Mouse (Mus musculus): ENCODE results near the gene Plcb4. TPM values are rescaled to one million over a fixed set of nuclear protein-coding genes. Genes with fewer than 3 reads are reported as not detected.

Gene Plcb4
- total RNA-seq, 4 experiments from 2014 or later, result 57.9 to 85.4 (median 73.2) TPM

DNA sequence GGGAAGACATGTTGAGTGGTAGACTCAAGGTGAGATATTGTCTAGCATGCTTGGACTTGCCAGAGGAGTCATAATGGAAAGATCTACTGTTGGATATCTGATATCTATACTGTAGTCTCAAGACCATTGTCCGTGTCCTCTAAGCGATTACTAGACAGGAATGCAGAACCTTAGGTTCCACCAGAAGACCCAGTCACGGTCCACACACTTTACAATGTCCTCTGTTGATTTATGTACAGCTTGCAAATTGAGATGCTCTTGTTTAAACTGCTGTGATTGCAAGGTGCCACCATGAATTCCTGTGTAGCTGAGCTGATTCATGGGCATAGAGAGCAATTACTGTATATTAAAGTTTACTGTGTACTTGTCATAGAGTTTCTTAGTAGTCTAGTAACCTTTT lies 98.7 kb downstream of the Plcb4 start:
- no peak for DNase-seq (ENCODE audit: low spot score in 2 of 2)

GRCm38 (mm10) chr2:135759499-135760095 lies 100.8 kb downstream of the Plcb4 start:
- DNase-seq (ENCODE audit: low spot score in 2 of 2), result no peak

DNA sequence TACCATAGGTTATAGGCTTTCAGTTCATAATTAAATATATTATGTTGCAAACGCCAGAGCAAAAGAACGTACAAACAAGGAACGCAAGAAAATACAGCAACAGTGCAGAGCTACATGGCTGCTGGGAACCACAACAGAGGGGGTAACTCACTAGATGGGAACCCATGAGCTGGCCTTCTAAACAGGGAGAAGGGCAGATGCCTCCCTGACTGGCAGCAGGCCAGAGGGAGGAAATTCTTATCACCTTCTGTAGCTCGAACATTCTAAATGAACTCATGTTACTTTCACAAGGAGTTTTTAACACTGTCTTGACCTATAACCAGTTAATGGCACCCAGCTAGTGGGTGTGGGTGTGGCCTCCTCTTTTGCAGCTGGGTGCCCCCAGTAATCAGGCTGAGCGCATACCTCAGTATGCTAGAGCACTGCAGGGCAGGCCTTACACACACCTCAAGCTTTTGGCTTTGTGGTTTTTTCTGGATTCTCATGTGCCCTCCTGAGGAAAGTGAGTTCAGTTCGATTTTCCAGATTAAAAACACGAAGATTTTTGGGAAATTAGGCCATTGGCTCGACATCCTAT lies 102.5 kb downstream of the Plcb4 start:
- no peak for DNase-seq (ENCODE audit: low spot score in 2 of 2)

DNA sequence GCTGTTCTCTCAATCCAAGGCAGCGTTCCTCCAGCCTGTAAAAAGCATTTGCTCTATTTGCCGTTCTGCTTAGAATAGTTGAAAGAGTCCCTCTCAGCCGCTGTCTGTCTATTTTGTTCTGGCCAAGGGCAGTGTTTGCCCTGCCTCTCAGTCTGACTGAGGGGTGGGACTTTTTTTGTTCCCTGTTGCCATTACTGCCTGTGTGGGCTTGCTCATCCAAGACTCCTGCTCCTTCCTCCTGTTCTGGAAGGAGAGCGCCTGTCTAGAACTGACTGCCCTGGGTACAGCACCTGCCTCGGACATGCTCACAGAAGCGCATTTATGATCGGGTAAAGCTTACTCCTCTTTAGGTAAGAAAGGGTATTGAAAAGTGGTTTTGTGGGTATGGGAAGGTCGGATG lies 105.9 kb downstream of the Plcb4 start:
- DNase-seq (ENCODE audit: low spot score in 2 of 2), result no peak

- DNase-seq (ENCODE audit: low spot score in 2 of 2), result no peak
These were observed 107.8 kb downstream of the Plcb4 start for GRCm38 (mm10) chr2:135766471-135767063.

- no peak for DNase-seq (ENCODE audit: low spot score in 2 of 2)
These were observed 108.7 kb downstream of the Plcb4 start for GRCm38 (mm10) chr2:135767535-135767934.

DNA sequence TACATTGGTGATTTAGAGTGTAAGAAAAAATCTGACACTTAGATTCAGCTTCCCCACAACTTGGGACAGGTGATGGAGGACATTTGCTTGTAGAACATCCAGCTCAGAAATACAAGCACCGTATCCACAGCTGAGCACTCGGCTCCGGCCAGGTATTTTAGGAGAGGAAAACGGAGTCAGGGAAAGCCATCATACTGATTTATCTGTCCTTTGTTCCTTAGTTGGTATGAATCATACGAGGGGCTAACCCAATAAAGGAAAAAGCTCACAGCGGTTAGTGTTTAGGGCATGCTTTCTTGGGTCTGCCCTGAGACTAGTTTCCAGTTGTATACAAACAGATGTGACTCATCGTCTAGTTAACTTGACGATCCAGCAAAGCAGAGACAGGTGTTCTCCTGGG lies 110.9 kb downstream of the Plcb4 start:
- DNase-seq (ENCODE audit: low spot score in 2 of 2), result no peak

- no peak for DNase-seq (ENCODE audit: low spot score in 2 of 2)
These were observed 111.4 kb downstream of the Plcb4 start for GRCm38 (mm10) chr2:135770226-135770625.

GRCm38 (mm10) chr2:135773194-135773972 lies 114.6 kb downstream of the Plcb4 start:
- DNase-seq (ENCODE audit: low spot score in 2 of 2), result no peak

GRCm38 (mm10) chr2:135775026-135775425 lies 116.2 kb downstream of the Plcb4 start:
- no peak for DNase-seq (ENCODE audit: low spot score in 2 of 2)

DNA sequence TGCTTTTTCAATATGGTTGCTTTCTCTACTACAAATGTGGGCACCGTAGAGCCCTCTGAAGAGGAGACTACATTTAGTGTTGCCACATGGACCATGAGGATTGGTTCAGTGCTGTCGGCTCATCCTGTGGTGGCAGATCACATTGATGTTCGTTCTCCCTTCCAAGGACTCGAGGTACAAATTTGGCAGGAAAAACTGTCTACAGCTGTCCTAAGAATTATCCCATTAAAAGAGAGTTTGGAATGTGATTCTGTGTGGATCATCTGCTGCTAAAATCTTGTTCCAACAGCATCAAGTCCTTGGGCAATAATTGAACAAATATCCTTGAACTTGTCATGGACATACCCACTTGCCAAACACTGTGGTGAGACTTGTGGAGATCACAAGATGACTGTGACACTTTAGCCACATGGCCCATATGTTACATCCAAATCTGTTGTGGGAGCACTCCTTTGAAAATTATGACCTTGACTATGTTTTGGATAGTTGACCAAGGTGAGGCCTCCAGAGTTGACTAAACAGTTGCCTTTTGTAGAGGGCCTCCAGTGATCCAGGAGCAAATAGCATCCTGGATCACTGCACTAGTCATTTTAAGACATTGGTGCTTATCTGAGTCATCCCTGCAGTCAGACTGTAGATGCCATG lies 117.4 kb downstream of the Plcb4 start:
- DNase-seq (ENCODE audit: low spot score in 2 of 2), result no peak

- no peak for DNase-seq (ENCODE audit: low spot score in 2 of 2)
These were observed 122.6 kb downstream of the Plcb4 start for GRCm38 (mm10) chr2:135781391-135781790.

DNA sequence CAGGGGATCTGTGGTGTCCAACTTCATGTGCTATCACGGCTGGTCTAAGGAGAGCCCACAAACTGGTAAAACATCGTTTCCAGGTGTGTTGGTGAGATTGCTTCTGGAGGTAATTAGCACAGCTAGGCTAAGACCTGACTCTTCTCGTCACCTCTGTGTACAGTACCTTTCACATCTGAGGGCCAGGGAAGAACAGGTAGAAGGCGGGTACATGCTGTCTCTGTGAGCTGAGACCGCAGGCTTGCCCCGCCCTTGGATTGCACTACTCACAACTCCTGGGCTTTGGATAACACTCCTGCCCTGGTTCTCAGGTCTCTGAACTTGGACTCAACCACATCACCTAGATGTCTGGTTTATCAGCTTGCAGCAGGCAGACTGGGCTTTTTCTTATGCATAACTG lies 128.6 kb downstream of the Plcb4 start:
- DNase-seq (ENCODE audit: low spot score in 2 of 2), result no peak

DNA sequence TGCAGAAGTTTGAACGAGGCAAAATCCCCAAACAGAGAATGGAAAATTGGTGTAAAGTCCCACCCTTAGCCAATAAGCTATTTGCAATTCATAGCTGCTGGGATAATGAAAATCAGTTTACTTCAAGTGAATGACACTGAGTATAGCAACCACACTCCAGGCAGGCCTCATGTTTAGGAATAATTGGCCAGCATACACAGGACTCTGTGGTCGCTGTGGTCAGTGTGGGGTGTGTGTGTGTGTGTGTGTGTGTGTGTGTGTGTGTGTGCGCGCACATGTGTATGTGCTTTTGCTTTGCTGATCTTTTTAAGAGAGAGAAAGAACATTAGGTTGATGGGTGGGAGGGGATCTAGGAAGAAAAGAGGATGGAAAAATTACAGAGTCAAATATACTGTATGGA lies 134.1 kb downstream of the Plcb4 start:
- DNase-seq (ENCODE audit: low spot score in 2 of 2), result no peak

DNA sequence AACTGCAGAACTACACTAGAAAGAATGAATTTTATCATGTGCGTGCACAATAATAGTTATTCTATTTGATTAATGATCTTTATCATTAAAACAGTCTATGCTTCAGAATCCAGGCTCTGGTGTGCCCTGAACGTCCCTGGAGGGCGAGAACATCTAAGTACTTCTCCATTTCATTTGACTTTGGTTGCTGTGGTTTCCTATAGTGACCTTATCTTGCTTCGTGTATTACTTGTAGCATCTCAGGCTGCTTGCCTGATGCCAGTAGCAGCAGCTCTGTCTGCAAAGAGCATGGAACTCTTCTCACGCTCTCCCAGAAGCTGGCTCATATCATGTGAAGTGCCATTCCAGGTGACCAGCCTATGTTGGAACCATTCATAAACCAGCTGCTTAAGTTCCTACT lies 137.9 kb downstream of the Plcb4 start:
- DNase-seq (ENCODE audit: low spot score in 2 of 2), result no peak

GRCm38 (mm10) chr2:135797677-135798546 lies 139.1 kb downstream of the Plcb4 start:
- DNase-seq (ENCODE audit: low spot score in 2 of 2), result no peak

DNA sequence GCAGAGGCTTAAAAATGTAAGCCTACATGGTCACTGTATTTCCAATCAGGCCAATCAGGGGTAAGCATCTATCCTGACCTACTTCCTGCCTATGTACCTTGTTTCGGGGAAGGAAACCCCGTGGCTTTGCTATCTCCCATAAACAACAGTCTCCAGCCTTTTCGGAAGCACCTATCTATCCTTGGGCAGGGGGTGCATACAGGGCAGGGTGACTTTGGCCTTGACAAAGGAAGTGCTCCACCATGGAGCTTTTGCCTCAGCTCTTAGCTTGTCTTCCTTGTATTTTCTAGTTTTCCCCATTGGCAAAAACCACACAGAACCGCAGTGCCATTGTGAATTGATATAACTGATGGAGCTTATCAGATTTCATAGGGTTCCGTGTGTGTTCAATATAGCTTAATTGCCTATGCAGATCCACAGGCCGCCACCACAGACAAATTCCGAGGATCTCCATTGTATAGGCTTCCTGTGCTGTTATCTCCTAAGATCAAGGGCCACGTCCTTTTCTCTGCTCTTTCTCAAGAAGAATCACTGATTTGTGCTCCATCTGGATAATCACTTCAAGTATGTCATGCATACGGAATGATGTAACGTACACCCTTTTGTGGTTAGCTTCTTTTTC lies 140.4 kb downstream of the Plcb4 start:
- DNase-seq (ENCODE audit: low spot score in 2 of 2), result no peak

DNA sequence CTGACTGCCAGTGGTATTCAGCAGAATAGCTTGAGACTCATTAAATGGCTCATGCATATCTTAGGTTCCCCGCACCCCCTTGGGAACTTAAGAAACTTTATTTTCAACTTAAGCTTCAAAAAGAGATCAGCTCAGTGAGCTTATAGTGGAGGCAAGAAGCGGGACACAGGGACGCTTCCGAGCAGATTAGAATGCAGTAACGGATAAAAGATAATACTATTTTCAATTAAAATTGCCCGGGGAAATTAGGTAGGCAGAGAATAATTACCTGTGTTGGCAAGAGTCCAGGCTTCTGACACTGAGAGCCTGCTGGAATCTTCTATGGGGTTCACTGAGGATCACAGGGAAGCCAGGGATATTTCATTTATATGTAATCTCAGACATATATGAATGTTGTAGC lies 141.6 kb downstream of the Plcb4 start:
- no peak for DNase-seq (ENCODE audit: low spot score in 2 of 2)

GRCm38 (mm10) chr2:135802878-135803450 lies 144.2 kb downstream of the Plcb4 start:
- DNase-seq (ENCODE audit: low spot score in 2 of 2), result no peak
